Mouse (Mus musculus) hindbrain, postnatal 0 days (tissue): ENCODE measurements around the gene Ptov1. TPM values are rescaled to one million over a fixed set of nuclear protein-coding genes. Genes with fewer than 3 reads are reported as not detected.
A peak's percentile ranks its signal among the peaks of the same experiment; 100 is the strongest.

ENCODE experiments used
- ATAC-seq: fragments of 200-750 bp; cut with Nextera tagmentation; 2 replicates; pipeline ENCODE4 v1.8.0; 2017; ENCODE audit warnings: mild to moderate bottlenecking, moderate TSS enrichment, moderate library complexity
- DNase-seq: peaks from one replicate; pipeline ENCODE4 v3.0.0-alpha.2; 2015; ENCODE audit warnings: low spot score
- H3K27ac ChIP-seq: fragments of 300-500 bp; sonication (generic); 2 replicates; pipeline ENCODE4 v1.5.1; 2014; ENCODE audit warnings: mild to moderate bottlenecking
- H3K27me3 ChIP-seq: fragments of 300-500 bp; sonication (generic); 2 replicates; pipeline ENCODE4 v1.6.1; 2014; ENCODE audit warnings: low read length, mixed read lengths; ENCODE audit not compliant: insufficient read depth
- H3K36me3 ChIP-seq: fragments of 300-500 bp; sonication (generic); 2 replicates; pipeline ENCODE4 v1.6.1; 2014; ENCODE audit warnings: low read length, mixed read lengths; ENCODE audit not compliant: insufficient read depth
- H3K4me1 ChIP-seq: fragments of 300-500 bp; sonication (generic); 2 replicates; pipeline ENCODE4 v1.6.1; 2014; ENCODE audit warnings: antibody characterized with exemption, low read length, mixed read lengths; ENCODE audit not compliant: insufficient read depth
- H3K4me2 ChIP-seq: fragments of 300-500 bp; sonication (generic); 2 replicates; pipeline ENCODE4 v1.6.1; 2014; ENCODE audit warnings: low read depth, mild to moderate bottlenecking, low read length, moderate library complexity, mixed read lengths
- H3K4me3 ChIP-seq: fragments of 300-500 bp; sonication (generic); 2 replicates; pipeline ENCODE4 v1.5.1; 2014; ENCODE audit warnings: low read length
- H3K9ac ChIP-seq: fragments of 300-500 bp; sonication (generic); replicated peaks from 2 replicates; pipeline ENCODE4 v1.6.1; 2014; ENCODE audit warnings: mild to moderate bottlenecking, low read length, moderate library complexity, mixed read lengths
- H3K9me3 ChIP-seq: fragments of 300-500 bp; sonication (generic); 2 replicates; pipeline ENCODE4 v1.6.1; 2016; ENCODE audit warnings: low read length, mixed read lengths
- CTCF ChIP-seq: IDR thresholded peaks from 2 replicates; pipeline ENCODE4 v1.5.1; 2016; ENCODE audit warnings: antibody characterized with exemption, control low read depth, low read depth
- WGBS: fragments of 180-500 bp; shearing (Covaris S2); extraction: QIAGEN DNeasy Blood & Tissue Kit; methylation state at CpG from one replicate; pipeline ENCODE4 v1.1.7; 2014; 5-methylcytosine and 5-hydroxymethylcytosine counted together
- polyA plus RNA-seq: library from polyadenylated mRNA; unstranded; fragments of >200 nt; fragmentation: Nextera tagmentation; extraction: Ambion mirVana; gene quantifications from 2 replicates; pipeline ENCODE4 v1.2.1, GENCODE M21; 2015
- total RNA-seq: library from RNA; depleted of rRNA; stranded (reverse); fragments of >200 nt; gene quantifications from 2 replicates; pipeline ENCODE4 v1.2.3, GENCODE M21; 2014

Ptov1 gene
- total and polyA plus RNA-seq, 2 experiments from 2014 or later: 438 to 597 TPM

DNA sequence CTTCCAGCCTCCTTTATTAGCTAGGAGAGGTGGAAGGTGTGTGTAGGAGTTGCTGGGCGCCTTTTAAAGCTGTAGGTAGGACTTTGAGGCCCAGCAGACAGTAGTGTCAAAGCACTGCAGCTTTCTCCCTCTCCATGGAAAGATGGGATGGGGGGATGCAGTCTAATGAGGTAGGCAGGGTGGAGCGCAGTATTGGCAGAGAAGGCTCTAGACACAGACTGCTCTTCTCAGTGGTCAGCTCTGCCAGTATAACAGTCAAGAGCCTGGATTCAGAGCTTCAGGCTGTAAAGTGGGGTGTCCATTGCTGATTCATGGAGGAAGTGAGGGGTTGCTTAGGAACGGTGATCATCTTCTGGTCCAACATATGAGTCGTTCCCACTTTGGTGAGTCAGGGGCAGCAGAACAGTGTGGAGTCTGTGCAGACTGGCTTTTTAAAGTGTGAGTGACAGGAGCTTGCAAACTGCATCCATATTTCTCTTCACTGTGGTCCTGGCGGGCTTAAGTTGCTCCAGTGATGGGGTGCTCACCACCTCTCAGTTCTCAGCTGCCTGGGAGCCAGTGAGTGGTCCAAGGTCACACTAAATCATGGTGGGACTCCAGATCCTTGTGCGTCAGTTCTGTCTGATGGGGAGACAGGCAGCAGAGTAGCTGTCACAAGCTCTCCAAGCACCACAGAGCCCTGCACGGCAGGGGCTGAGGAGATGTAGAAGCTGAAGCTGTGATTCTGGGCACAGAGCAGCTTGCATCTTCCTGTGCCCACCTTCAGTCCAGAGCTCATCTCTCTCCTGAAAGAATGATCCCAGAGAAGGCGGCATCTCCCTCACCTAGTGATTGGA lies 18.6 kb downstream of the Ptov1 start:
- H3K4me1 ChIP-seq: peaks cover 22% of the 10 kb centered on the region; the same call in 1 of the 2 replicates

DNA sequence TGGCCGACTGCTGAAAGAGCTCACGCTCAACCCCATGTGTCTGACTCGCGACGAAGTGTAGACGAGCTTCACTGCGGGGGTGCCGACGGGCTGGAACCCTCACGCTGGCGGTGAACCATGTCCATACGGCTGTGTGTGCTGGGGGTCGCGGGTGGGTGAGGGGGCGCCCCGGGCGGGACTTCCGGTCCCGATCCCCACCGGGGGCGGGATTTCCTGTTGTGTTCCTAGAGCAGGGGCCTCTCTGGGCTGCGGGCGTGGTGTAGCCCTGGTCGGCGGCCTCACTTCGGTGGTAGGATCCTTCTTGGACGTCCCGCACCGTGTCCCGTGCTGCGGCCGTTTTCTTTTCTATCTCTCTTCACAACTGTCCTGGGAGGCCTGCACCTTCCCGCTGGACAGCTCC lies 19.4 kb downstream of the Ptov1 start:
- Histone ChIP-seq H3K9ac (peak overlapping the region; percentile 84), H3K4me1 (peaks cover 18% of the 10 kb centered on the region; the same call in 1 of the 2 replicates), H3K4me2 (peak overlapping the region; percentile 83), H3K4me3 (peak overlapping the region; percentile 73), H3K27me3 (no peaks in the 10 kb centered on the region), H3K36me3 (peaks cover 24% of the 10 kb centered on the region), H3K27ac (peak overlapping the region; percentile 99), H3K9me3 (no peaks in the 10 kb centered on the region)
- WGBS: under 1% methylated on average over 31 of the region's 33 CpGs
- peak; percentile 14; the same call in 1 of the 2 replicates for TF ChIP-seq CTCF
- DNase-seq (peak; percentile 91), ATAC-seq (peak; percentile 46)

More for the DNA sequence above, 18.6 kb downstream of the Ptov1 start:
- peak overlapping the region; percentile 83 for H3K4me2 ChIP-seq
- no peak for TF ChIP-seq CTCF
- peaks cover 16% of the 10 kb centered on the region for H3K36me3 ChIP-seq
- H3K27ac ChIP-seq: peak overlapping the region; percentile 99
- no peaks in the 10 kb centered on the region for H3K27me3 ChIP-seq
- ATAC-seq: no peak
- peak overlapping the region; percentile 84 for H3K9ac ChIP-seq
- H3K4me3 ChIP-seq: peak overlapping the region; percentile 73
- DNase-seq: no peak
- no peaks in the 10 kb centered on the region for H3K9me3 ChIP-seq
- WGBS: 80% methylated on average over 8 of the region's 8 CpGs

DNA sequence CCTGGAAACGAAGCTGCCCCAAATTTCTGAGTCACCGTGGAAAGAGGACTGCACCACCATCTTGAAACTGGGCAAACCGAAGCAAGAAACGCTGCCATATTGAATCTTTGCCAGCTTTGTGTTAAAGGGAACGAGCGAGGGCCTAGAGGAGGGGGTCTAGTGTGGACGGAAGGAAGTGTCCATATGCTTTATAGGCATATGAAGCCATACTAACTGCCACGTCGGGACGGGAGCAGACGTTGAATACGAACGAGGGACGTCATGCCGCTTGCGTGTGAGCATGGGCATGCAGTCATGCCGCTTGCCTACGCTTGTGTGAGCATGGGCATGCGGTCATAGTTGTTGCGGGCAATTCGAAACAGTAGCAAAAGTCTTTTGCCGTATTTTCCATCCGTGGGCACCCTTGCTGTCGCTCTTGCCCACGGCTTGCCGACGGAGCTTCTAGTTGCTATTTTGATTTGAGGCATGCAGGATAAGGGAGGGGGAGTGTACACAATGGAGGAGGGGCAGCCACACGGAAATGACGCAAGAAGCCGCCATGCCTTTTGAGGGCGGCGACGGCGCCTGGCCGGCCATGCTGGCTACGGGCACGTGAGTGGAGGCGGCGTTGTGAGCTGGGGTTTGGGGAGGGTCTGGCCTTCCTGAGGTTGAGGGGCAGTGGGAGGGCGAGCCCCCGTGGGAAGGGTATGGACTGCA lies 20.0 kb downstream of the Ptov1 start:
- DNase-seq: peak; percentile 97
- peak overlapping the region; percentile 99 for H3K27ac ChIP-seq
- ATAC-seq: peak; percentile 77
- TF ChIP-seq CTCF: no peak
- peak overlapping the region; percentile 73 for H3K4me3 ChIP-seq
- H3K9me3 ChIP-seq: no peaks in the 10 kb centered on the region
- H3K4me1 ChIP-seq: peaks cover 16% of the 10 kb centered on the region; the same call in 1 of the 2 replicates
- H3K4me2 ChIP-seq: peak overlapping the region; percentile 83
- no peaks in the 10 kb centered on the region for H3K27me3 ChIP-seq
- H3K36me3 ChIP-seq: peaks cover 30% of the 10 kb centered on the region
- H3K9ac ChIP-seq: peak overlapping the region; percentile 84
- under 1% methylated on average over 39 of the region's 41 CpGs for WGBS

DNA sequence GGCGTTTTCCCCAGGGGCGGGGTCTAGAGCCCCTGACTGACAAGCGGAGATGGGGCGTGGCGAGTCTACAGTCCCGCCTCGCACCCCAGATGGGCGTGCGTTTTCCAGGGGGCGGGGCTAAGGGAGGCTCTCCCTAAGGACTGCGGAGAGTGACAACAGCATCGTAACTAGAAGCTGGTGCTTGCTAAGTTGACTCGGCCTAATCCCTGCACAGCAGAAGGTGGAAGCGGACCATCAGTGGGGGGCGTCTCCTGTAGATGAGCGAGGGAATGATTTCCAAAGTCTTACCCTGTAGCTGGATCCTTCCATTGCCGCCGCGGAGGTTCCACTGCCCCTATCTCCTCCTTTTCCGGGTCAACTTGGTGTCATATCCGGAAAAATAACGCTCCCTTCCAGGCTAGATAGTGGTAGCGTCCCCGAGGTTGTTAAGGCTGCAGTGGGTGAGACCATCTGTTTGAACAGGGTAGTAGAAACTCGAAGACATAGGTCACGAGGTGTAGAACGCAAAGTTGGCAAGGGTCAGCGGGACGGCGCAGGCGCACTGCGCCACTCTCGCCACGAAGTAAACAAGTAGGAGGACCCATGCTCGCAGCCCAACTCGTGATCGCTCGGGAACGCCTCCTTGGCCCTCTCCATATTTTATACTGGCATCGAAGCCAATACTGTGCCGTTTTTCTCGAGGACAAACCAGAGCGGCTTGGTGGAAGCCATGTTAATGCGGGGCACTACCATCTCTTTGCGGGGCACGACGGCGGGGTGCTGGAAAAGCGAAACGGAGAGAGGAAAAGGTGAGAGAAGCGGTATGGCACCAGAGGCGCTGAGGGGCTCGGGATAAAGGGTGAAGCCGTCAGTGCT lies 20.8 kb downstream of the Ptov1 start, which contains the start of the genes Akt1s1 and Tbc1d17:
TSS of gene Akt1s1 (plus strand) at position 431 of the 855 bp plus-strand sequence.
TSS of gene Tbc1d17 (minus strand) at position 519 of the 855 bp plus-strand sequence.
- no peaks in the 10 kb centered on the region for H3K27me3 ChIP-seq
- no peaks in the 10 kb centered on the region for H3K9me3 ChIP-seq
- DNase-seq (peak; percentile 100), ATAC-seq (peak; percentile 91)
- TF ChIP-seq CTCF: no peak
- peak within 1 kb of the TSS; percentile 73 for H3K4me3 ChIP-seq
- WGBS: under 1% methylated on average over 54 of the region's 54 CpGs
- peak within 1 kb of the TSS; percentile 99 for H3K27ac ChIP-seq
- peaks cover 38% of the 10 kb centered on the region for H3K36me3 ChIP-seq
- peaks cover 16% of the 10 kb centered on the region; the same call in 1 of the 2 replicates for H3K4me1 ChIP-seq
- peak within 1 kb of the TSS; percentile 83 for H3K4me2 ChIP-seq
- peak within 1 kb of the TSS; percentile 84 for H3K9ac ChIP-seq

DNA sequence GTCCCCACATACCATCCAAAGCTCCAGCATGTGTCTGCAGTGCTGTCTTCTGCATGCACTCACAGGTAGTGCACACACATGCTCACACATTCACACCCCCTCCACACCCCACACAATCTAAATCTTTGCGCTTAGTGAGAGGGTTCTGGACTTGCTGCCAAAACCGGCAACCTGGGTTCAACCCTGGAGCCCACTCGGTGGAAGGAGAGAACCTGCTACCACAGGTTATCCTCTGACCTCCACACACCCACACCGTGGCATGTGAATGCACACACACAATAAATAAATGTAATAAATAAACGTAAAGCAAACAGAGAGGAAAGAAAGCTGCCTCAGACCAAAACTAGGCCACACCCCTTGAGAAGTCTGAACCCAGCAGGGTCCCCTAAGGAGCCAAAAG lies 21.8 kb downstream of the Ptov1 start:
- peaks cover 44% of the 10 kb centered on the region for H3K36me3 ChIP-seq
- no peaks in the 10 kb centered on the region for H3K9me3 ChIP-seq
- TF ChIP-seq CTCF: no peak
- H3K4me2 ChIP-seq: peak overlapping the region; percentile 82
- H3K27ac ChIP-seq: peak overlapping the region; percentile 99; the same call in 1 of the 2 replicates
- 79% methylated on average over 5 of the region's 5 CpGs for WGBS
- H3K27me3 ChIP-seq: no peaks in the 10 kb centered on the region
- H3K4me3 ChIP-seq: peak overlapping the region; percentile 73
- ATAC-seq (no peak), DNase-seq (no peak)
- peaks cover 16% of the 10 kb centered on the region; the same call in 1 of the 2 replicates for H3K4me1 ChIP-seq
- peak overlapping the region; percentile 50 for H3K9ac ChIP-seq

DNA sequence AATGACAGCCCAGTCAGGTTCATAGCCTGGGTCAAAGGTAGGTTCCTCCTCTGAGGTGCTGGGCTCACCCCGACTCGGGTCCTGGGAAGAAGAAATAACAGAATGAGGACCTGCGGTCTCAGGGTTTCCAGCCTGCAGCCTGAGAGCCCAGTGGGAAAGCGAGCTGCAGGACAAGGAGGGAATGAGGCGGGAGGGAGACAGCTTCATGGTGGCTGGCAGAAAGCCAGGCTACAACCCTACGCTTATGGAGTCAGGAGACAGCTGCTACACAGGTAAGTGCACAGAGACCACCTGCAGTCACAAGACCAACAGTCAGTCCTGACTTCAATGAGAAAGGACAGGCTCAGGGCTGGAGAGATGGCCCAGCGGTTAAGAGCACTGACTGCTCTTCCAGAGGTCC lies 22.8 kb downstream of the Ptov1 start:
- Histone ChIP-seq H3K9ac (no peak overlapping the region), H3K4me2 (no peak overlapping the region)
- TF ChIP-seq CTCF: no peak

More for the DNA sequence above, 22.8 kb downstream of the Ptov1 start:
- Histone ChIP-seq H3K9me3 (no peaks in the 10 kb centered on the region), H3K27ac (no peak overlapping the region), H3K4me3 (no peak overlapping the region), H3K27me3 (no peaks in the 10 kb centered on the region), H3K4me1 (peaks cover 16% of the 10 kb centered on the region; the same call in 1 of the 2 replicates), H3K36me3 (peaks cover 47% of the 10 kb centered on the region)
- 86% methylated on average over 7 of the region's 7 CpGs for WGBS
- no peak for ATAC-seq
- DNase-seq: no peak
